Mouse (Mus musculus) E14TG2a.4 (cell line): ENCODE results near the gene Dnah6.

Source experiments
- H3K27me3 ChIP-seq: 2 replicates; pipeline ENCODE4 v1.6.1; 2014; ENCODE audit warnings: low read length, control low read depth; ENCODE audit not compliant: insufficient read depth
- H3K36me3 ChIP-seq: 2 replicates; pipeline ENCODE4 v1.6.1; 2014; ENCODE audit warnings: low read length, control low read depth; ENCODE audit not compliant: insufficient read depth
- H3K4me1 ChIP-seq: replicated peaks from 2 replicates; pipeline ENCODE4 v1.6.1; 2014; ENCODE audit warnings: low read depth, low read length, control low read depth
- H3K4me3 ChIP-seq: replicated peaks from 2 replicates; pipeline ENCODE4 v1.5.1; 2014; ENCODE audit warnings: mild to moderate bottlenecking, low read length
- H3K9me3 ChIP-seq: 2 replicates; pipeline ENCODE4 v1.6.1; 2014; ENCODE audit warnings: low read length, control low read depth
- CTCF ChIP-seq: conservative IDR thresholded peaks from 2 replicates; pipeline ENCODE4 v1.5.1; 2014; ENCODE audit warnings: low read length
- NANOG ChIP-seq: IDR thresholded peaks from 2 replicates; pipeline ENCODE4 v1.6.1; 2014; ENCODE audit warnings: borderline replicate concordance, low read length, mixed read lengths
- POU5F1 ChIP-seq: IDR thresholded peaks from 2 replicates; pipeline ENCODE4 v1.6.1; 2014; ENCODE audit warnings: low read length, borderline replicate concordance

The Dnah6 gene

DNA sequence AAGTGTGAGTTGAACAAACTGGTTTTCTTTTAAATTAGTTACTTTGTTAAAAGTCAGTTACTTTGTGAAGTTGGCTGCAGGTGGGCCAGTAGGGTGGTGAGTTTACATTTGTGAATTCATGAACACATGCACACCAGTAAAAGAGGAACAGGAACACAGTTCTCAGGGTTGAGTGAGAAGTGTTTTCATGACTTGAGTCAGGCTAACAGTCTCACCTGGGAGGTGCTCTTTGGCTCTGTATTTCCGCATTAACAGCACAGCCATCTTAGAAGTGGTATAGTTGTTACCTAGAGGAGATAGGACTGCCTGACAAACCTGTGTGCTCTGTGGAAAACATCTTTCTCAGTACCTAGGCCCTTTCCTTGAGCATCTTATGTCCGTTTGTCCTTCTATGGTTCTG, 31.6 kb upstream of the Dnah6 start:
- H3K4me1 ChIP-seq, result peaks cover 26% of the 10 kb centered on the region
- TF ChIP-seq NANOG, result no peak
- no peak for TF ChIP-seq POU5F1
- no peak for TF ChIP-seq CTCF

DNA sequence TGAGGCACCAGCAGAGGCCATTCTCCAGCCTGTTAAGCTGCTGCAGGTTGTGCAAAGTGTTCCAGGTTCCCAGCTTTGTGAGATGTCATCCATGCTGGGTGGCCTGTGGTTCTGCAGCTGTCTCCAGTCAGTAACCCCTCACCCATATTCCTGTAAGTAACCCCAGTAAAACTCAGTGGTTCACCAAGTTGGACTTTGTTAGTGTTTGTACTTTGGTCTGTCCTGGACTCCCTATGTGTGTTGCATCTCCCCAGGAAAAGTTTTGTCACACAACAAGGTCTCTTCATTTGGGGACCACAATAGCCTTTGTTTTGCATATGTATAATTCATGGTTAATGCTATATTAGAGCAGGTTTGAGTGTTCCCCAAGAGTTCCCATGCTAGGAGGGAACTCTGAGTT, 30.9 kb upstream of the Dnah6 start:
- TF ChIP-seq NANOG (no peak), POU5F1 (no peak), CTCF (no peak)

More for the DNA sequence above, 31.6 kb upstream of the Dnah6 start:
- H3K27me3 ChIP-seq, result no peaks in the 10 kb centered on the region
- no peaks in the 10 kb centered on the region for H3K9me3 ChIP-seq
- H3K4me3 ChIP-seq, result no peak overlapping the region
- peaks cover 27% of the 10 kb centered on the region for H3K36me3 ChIP-seq

DNA sequence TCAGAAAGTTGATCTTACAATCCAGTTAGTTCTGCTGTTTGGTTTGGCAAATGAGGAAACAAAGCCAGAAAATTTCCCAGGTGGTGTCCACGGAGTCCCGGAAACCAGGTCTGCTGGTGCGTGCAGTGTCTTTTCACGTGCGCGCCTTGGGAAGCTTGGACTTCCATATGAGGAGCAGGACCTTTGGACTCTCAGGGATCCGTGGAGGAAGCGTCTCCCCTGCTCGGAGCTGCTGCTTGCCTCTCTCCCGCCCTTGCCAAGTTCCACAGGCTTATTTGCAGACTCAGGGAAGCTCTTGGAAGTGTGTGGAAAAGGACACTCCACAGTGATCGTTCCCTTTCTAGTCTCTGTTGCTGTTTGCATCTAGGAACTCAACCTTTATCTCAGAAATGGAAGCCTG, 29.9 kb upstream of the Dnah6 start:
- H3K4me3 ChIP-seq, result no peak overlapping the region
- TF ChIP-seq NANOG (no peak), CTCF (no peak), POU5F1 (no peak)
- H3K27me3 ChIP-seq, result no peaks in the 10 kb centered on the region
- H3K4me1 ChIP-seq, result peaks cover 29% of the 10 kb centered on the region
- no peaks in the 10 kb centered on the region for H3K9me3 ChIP-seq
- H3K36me3 ChIP-seq, result peaks cover 12% of the 10 kb centered on the region

More for the DNA sequence above, 30.9 kb upstream of the Dnah6 start:
- Histone ChIP-seq H3K9me3 (no peaks in the 10 kb centered on the region), H3K36me3 (peaks cover 22% of the 10 kb centered on the region), H3K4me3 (no peak overlapping the region), H3K4me1 (peaks cover 29% of the 10 kb centered on the region), H3K27me3 (no peaks in the 10 kb centered on the region)

DNA sequence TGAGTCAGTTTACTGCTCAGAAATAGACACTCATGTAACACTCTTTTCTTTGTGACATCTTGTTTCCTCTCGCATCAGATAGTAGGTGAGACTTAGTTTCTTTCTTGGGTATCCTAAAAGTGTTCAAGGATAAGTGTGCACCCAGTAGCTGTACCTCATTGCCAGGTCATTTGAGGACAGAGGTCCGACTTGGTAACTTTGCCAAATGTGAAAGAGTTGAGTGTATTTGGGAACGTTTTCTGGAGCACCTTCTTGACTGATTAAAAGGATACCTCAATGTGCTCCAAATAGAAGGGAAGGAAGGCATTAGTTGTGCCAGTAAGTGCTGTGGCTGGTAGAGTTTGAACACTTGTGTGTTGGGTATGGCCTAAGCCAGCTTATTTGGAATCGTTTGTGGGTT, 28.4 kb upstream of the Dnah6 start:
- Histone ChIP-seq H3K4me3 (no peak overlapping the region), H3K4me1 (peaks cover 27% of the 10 kb centered on the region), H3K27me3 (no peaks in the 10 kb centered on the region)

DNA sequence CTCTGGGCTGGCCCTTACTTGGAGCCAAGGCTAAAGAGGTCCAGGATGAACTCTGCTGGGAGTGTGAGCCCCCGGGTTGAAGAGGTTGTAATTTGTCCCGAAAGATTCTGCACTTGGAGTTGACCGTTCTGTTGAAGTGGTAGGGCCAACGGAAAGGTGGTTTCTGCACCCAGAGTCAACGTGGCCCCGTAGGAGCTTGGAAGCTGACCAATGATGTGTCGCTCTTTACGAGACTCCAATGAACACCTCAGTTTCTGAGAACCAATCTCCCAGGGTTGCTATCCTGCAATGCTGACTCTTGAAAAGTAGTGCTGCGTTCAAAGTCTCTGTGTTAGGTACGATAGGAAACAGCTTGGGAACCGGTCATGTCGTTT, 27.6 kb upstream of the Dnah6 start:
- peaks cover 19% of the 10 kb centered on the region for H3K4me1 ChIP-seq
- TF ChIP-seq POU5F1 (no peak), NANOG (no peak), CTCF (no peak)
- no peaks in the 10 kb centered on the region for H3K9me3 ChIP-seq

More for the DNA sequence above, 28.4 kb upstream of the Dnah6 start:
- H3K36me3 ChIP-seq, result peaks cover 10% of the 10 kb centered on the region; the same call in 1 of the 2 replicates
- no peaks in the 10 kb centered on the region for H3K9me3 ChIP-seq
- no peak for TF ChIP-seq CTCF
- no peak for TF ChIP-seq POU5F1
- no peak for TF ChIP-seq NANOG

DNA sequence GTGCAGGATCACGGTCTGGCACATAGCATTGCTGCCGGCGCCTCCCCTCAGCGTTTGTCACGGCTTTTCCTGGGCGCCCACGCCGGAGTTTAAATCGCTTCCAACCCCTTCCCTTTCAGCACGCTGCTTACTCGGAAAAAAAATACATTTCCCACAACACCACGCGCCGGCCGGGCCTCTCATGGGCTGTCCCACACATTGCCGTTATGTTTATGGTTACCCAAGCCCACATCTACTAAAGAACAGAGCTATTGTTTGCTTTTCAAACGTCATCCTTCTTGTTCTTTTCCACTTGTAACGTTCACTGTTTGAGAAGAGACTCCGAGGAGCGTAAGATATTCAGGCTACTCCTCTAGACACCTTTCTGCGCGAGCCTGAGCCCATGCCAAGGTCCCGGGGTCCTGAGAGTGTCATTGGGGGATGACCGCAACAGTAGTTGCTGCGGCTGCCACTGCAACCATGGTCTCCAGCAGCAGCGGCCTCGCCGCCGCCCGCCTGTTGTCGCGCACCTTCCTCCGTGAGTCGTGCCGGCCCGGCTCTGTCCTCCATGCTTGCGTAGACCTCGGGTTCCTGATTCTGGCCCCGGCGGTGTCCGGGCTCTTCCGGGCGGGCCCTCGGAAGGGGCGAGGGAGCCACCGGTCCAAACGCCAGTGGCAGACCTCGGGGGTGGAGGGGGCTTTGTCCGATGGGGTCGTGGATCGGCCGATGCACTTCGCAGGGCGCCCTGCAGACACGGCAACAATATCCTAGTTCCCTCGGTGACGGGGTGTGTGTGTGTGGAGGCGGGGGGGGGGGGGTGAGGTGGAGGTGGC, 27.0 kb upstream of the Dnah6 start, which contains the start of gene Suclg1:
TSS of gene Suclg1 (plus strand) at position 146 of the 812 bp plus-strand sequence.
- Histone ChIP-seq H3K4me3 (peak within 1 kb of the TSS; percentile 99), H3K27me3 (no peaks in the 10 kb centered on the region), H3K9me3 (no peaks in the 10 kb centered on the region), H3K4me1 (peaks cover 19% of the 10 kb centered on the region), H3K36me3 (peaks cover 7% of the 10 kb centered on the region; the same call in 1 of the 2 replicates)
- TF ChIP-seq POU5F1 (no peak), NANOG (no peak), CTCF (no peak)

More for the DNA sequence above, 27.6 kb upstream of the Dnah6 start:
- Histone ChIP-seq H3K27me3 (no peaks in the 10 kb centered on the region), H3K4me3 (peak overlapping the region; percentile 99), H3K36me3 (peaks cover 7% of the 10 kb centered on the region; the same call in 1 of the 2 replicates)

DNA sequence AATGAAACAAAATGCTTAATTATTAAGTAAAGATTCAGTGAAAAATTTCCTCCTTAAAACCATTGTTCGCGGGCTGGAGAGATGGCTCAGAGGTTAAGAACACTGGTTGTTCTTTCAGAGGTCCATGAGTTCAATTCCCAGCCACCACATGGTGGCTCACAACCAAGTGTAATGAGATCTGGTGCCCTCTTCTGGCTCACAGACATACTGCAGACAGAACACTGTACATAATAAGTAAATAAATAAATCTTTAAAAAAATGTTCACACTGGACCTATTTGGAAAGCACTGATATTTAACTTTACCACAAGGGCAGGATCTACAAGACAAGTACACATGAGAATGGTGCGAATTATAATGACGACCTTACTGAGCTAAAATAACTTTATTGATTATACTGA, 26.0 kb upstream of the Dnah6 start:
- TF ChIP-seq POU5F1, result no peak
- peak; percentile 63 for TF ChIP-seq CTCF
- Histone ChIP-seq H3K36me3 (no peaks in the 10 kb centered on the region), H3K4me1 (peaks cover 16% of the 10 kb centered on the region), H3K9me3 (no peaks in the 10 kb centered on the region), H3K4me3 (peak overlapping the region; percentile 99), H3K27me3 (no peaks in the 10 kb centered on the region)

DNA sequence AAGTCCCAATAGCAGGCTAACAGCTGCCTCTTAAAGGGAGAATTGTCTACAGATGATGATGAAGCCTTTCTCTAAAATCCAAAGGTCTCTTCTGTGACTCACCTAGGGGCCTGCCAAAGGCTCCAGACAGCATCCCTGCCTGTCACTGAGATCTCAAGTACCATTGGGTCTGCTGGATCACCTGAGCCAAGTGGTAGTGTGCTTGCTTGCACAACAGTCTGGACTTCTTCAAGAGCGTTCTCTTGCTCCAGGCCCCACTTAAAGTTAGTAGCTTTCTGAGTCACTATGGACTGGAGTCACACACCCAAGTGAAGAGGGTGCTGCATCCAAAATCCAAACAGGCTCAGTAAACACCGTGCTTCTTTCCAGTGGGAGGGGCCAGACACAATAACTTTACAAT, 25.4 kb upstream of the Dnah6 start:
- TF ChIP-seq POU5F1 (no peak), CTCF (no peak), NANOG (no peak)
- Histone ChIP-seq H3K27me3 (no peaks in the 10 kb centered on the region), H3K4me1 (peaks cover 16% of the 10 kb centered on the region), H3K9me3 (no peaks in the 10 kb centered on the region), H3K36me3 (no peaks in the 10 kb centered on the region), H3K4me3 (no peak overlapping the region)
